Mouse (Mus musculus) lung, embryonic 15.5 days (tissue): ENCODE results near the gene Mvb12b. TPM values are rescaled to one million over a fixed set of nuclear protein-coding genes. Genes with fewer than 3 reads are reported as not detected.

Source experiments
- ATAC-seq: fragments of 200-750 bp; cut with Nextera tagmentation; 2 replicates; pipeline ENCODE4 v1.8.0; 2017; ENCODE audit warnings: moderate number of reproducible peaks, borderline replicate concordance; ENCODE audit not compliant: low FRiP score, low TSS enrichment; ENCODE audit errors: extremely low read depth
- H3K27ac ChIP-seq: fragments of 300-500 bp; sonication (generic); 2 replicates; pipeline ENCODE4 v1.5.1; 2015; ENCODE audit warnings: moderate library complexity, mild to moderate bottlenecking, inconsistent platforms
- H3K27me3 ChIP-seq: fragments of 300-500 bp; sonication (generic); 2 replicates; pipeline ENCODE4 v1.6.1; 2015; ENCODE audit warnings: inconsistent platforms
- H3K36me3 ChIP-seq: fragments of 300-500 bp; sonication (generic); 2 replicates; pipeline ENCODE4 v1.6.1; 2015; ENCODE audit warnings: inconsistent platforms
- H3K4me1 ChIP-seq: fragments of 300-500 bp; sonication (generic); 2 replicates; pipeline ENCODE4 v1.6.1; 2015; ENCODE audit warnings: inconsistent platforms
- H3K4me2 ChIP-seq: fragments of 300-500 bp; sonication (generic); 2 replicates; pipeline ENCODE4 v1.6.1; 2015; ENCODE audit warnings: inconsistent platforms, mild to moderate bottlenecking, moderate library complexity
- H3K4me3 ChIP-seq: fragments of 300-500 bp; sonication (generic); 2 replicates; pipeline ENCODE4 v1.5.1; 2015; ENCODE audit warnings: mild to moderate bottlenecking, inconsistent platforms
- H3K9ac ChIP-seq: fragments of 300-500 bp; sonication (generic); 2 replicates; pipeline ENCODE4 v1.6.1; 2015; ENCODE audit warnings: inconsistent platforms
- H3K9me3 ChIP-seq: fragments of 300-500 bp; sonication (generic); 2 replicates; pipeline ENCODE4 v1.6.1; 2016; ENCODE audit warnings: inconsistent platforms
- WGBS: fragments of 180-500 bp; shearing (Covaris S2); methylation state at CpG from one replicate; pipeline ENCODE4 v1.1.7; 2015; 5-methylcytosine and 5-hydroxymethylcytosine counted together
- polyA plus RNA-seq: library from polyadenylated mRNA; unstranded; fragments of >200 nt; fragmentation: Nextera tagmentation; extraction: Ambion mirVana; gene quantifications from 2 replicates; pipeline ENCODE4 v1.2.1, GENCODE M21; 2015

Mvb12b gene
- polyA plus RNA-seq, 1 experiment from 2014 or later, result 22.8 TPM

DNA sequence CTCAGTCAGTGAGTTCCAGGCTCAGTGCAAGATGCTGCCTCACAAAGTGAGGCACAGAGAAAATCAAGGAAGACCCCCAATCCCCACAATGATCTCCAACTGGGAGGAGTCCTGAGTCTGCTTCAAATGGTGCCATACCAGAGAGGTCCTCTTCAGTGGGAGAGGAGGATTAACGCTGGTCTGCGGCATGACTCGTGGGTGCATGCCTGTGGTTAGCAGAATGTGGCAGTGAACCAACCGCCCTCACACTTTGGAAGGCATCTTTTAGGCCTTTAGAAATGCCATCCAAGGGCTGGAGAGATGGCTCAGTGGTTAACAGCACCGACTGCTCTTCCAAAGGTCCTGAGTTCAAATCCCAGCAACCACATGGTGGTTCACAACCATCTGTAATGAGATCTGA lies 142.0 kb downstream of the Mvb12b start:
- no peak overlapping the region for H3K4me2 ChIP-seq
- H3K27ac ChIP-seq, result no peak overlapping the region

DNA sequence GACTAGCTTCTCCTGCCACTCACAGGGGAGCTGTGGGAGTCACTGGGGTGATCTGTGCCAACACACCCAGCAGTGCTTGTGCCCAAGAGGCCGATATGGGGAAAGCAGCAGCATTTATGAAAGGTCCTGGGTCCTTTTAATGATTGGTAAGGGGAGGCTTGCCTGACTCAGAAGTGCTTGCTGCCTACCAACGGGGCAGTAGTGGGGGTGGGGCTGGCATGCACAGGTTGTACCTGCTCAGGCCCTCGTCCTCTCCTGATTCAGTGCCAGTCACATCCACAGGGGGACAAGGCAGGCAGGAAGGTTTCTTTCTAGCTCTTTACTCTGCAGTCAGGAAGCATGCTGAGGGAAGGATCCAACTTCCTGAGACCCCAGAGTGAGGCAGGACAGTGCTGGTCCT lies 150.6 kb downstream of the Mvb12b start:
- Histone ChIP-seq H3K36me3 (no peaks in the 10 kb centered on the region), H3K27me3 (no peaks in the 10 kb centered on the region), H3K4me1 (0 out of 2 replicates have a peak, but pooled peaks cover 11% of the 10 kb centered on the region), H3K9ac (no peak overlapping the region), H3K27ac (peak overlapping the region; percentile 10; the same call in 1 of the 2 replicates), H3K4me3 (no peak overlapping the region), H3K9me3 (no peaks in the 10 kb centered on the region), H3K4me2 (no peak overlapping the region)
- WGBS, result 35% methylated on average over 3 of the region's 3 CpGs
- 0 out of 2 replicates have a peak, but pooled peaks have one; percentile 17 for ATAC-seq

More for the DNA sequence above, 142.0 kb downstream of the Mvb12b start:
- H3K4me1 ChIP-seq, result peaks cover 6% of the 10 kb centered on the region
- no peak overlapping the region for H3K9ac ChIP-seq
- peaks cover 7% of the 10 kb centered on the region; the same call in 1 of the 2 replicates for H3K36me3 ChIP-seq
- H3K4me3 ChIP-seq, result no peak overlapping the region
- H3K27me3 ChIP-seq, result no peaks in the 10 kb centered on the region
- ATAC-seq, result no peak
- H3K9me3 ChIP-seq, result no peaks in the 10 kb centered on the region
- WGBS, result 86% methylated on average over 5 of the region's 5 CpGs

DNA sequence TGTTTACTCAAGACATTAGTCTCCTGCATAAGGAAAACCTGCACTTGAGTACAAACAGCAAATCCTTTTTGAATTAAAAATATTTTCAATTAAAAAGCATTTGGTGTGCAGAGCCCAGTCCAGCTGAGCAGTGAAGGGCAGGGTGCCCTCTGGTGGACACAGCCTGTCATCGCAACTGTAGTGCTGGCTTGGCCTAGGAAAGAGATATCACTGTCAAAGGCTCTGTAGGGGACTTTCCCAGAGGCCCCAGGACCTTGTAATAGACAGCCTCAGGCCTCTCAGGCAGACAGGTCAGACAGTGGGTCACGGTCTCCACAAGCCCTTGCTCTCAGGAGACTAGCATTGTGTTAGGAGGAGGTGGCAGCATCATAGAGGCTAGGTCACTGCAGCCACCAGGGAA lies 151.0 kb downstream of the Mvb12b start:
- 0 out of 2 replicates have a peak, but pooled peaks have one; percentile 12 for ATAC-seq
- Histone ChIP-seq H3K4me3 (no peak overlapping the region), H3K4me2 (no peak overlapping the region), H3K27me3 (no peaks in the 10 kb centered on the region), H3K9me3 (no peaks in the 10 kb centered on the region), H3K36me3 (no peaks in the 10 kb centered on the region; the same call in 1 of the 2 replicates), H3K27ac (peak overlapping the region; percentile 10), H3K9ac (no peak overlapping the region), H3K4me1 (0 out of 2 replicates have a peak, but pooled peaks cover 11% of the 10 kb centered on the region)
- WGBS, result 3% methylated on average over 2 of the region's 2 CpGs

DNA sequence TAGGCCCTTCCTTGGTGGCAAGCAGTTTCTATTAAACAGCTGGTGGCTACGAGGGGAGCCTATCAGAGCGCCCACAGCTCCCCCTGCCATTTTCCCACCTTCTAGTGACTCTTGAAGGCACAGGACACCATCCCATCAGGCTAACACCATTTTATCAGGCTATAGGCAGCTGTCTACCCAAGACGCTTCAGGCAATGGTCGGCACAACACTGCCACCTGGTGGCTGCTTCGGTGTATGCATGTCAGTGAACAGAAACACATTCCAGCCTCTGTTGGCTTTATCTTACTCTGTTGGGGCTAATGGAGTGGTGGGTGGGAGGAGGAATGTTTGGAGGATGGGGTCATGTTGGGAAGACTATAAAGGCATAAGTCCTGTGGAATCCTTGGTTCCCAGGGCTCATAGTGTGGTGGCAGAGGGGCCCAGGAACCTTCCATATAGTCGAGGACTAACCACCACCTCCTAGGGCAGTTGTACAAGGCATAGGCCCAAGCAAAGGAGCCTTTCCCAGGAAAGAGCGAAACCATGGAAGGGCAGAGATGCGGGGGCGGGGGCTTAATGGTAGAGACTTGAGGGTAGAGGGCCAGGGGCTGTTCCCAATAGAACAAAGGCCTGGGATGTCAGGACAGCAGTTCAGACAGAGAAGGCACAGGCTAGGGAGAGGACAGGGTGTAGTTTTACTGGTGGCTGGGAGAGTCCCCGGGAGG lies 152.8 kb downstream of the Mvb12b start:
- 0 out of 2 replicates have a peak, but pooled peaks cover 11% of the 10 kb centered on the region for H3K4me1 ChIP-seq
- no peak overlapping the region for H3K9ac ChIP-seq
- no peaks in the 10 kb centered on the region for H3K27me3 ChIP-seq
- no peaks in the 10 kb centered on the region for H3K9me3 ChIP-seq
- no peak overlapping the region for H3K4me2 ChIP-seq
- H3K4me3 ChIP-seq, result no peak overlapping the region
- no peak overlapping the region for H3K27ac ChIP-seq
- no peak for ATAC-seq
- 39% methylated on average over 10 of the region's 10 CpGs for WGBS
- peaks cover 5% of the 10 kb centered on the region; the same call in 1 of the 2 replicates for H3K36me3 ChIP-seq

DNA sequence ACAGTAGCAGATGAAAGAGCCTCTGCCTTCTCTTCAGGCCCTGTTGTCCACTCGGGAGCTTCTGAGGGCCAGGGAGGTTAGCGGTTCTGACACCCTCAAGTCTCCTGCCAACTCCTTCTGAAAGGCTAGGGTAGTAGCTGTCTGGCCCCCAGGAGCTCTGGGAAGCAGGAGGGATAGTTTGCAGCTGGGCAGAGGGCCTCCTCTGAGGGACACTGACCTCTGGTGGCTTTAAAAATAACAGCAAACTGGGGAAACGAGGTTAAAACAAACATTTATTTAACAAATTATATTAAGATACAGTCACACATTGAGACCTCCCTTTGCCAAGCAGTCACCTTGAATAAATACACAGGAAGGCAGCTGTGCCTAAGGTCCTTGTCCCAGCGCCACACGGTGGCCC lies 158.0 kb downstream of the Mvb12b start:
- ATAC-seq, result no peak
- Histone ChIP-seq H3K4me2 (no peak overlapping the region), H3K4me3 (no peak overlapping the region), H3K27me3 (no peaks in the 10 kb centered on the region), H3K27ac (no peak overlapping the region), H3K36me3 (peaks cover 5% of the 10 kb centered on the region; the same call in 1 of the 2 replicates), H3K9ac (no peak overlapping the region), H3K4me1 (0 out of 2 replicates have a peak, but pooled peaks cover 5% of the 10 kb centered on the region), H3K9me3 (no peaks in the 10 kb centered on the region)
- 27% methylated on average over 5 of the region's 5 CpGs for WGBS

DNA sequence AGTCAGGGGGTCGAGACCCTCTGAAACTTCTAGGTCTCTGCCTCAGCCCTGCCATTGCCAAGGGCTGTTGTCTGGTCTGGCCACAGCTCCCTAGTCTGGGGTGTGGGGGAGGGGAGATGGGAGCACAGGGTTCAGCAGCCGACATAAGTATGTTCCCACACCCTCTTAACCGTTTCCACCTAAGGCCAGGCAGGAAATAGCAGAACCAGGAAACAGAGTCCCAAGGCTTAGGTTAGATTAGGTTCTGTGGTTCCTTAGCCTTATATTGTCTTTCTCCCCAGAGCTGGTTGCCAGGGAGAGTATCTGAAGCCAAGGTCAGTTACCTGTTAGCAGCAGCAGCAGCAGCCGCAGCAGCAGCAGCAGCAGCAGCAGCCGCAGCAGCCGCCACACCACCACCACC lies 160.5 kb downstream of the Mvb12b start:
- no peak for ATAC-seq
- no peak overlapping the region for H3K9ac ChIP-seq
- no peak overlapping the region for H3K4me3 ChIP-seq
- WGBS, result 39% methylated on average over 5 of the region's 6 CpGs
- H3K27me3 ChIP-seq, result no peaks in the 10 kb centered on the region
- H3K4me2 ChIP-seq, result no peak overlapping the region
- H3K27ac ChIP-seq, result no peak overlapping the region
- no peaks in the 10 kb centered on the region for H3K9me3 ChIP-seq
- 0 out of 2 replicates have a peak, but pooled peaks cover 5% of the 10 kb centered on the region for H3K4me1 ChIP-seq
- peaks cover 5% of the 10 kb centered on the region; the same call in 1 of the 2 replicates for H3K36me3 ChIP-seq

DNA sequence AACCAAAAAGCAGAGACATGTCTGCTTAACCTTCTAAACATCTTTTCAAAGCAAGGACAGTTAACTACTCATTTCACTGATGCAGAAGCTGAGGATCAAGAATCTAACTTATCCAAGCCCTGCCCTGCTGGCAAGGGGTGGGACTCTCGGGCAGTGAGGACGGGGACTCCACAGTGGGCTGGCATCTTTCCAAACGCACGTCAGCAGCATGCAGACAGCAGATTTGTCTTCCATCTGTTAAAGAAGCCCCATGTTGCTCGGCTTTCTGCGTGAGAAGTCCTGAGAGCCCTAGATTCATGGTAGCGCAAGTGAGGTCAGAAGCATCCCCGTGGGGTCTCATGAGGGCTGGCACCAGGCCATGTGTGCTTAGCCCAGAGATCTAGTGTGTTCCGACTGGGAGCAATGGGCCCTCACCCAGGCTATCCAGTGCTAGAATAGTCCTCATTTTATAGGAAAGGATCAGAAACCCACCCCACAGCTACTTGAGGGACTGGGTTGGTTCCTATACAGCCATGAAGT lies 167.3 kb downstream of the Mvb12b start:
- Histone ChIP-seq H3K27me3 (peaks cover 34% of the 10 kb centered on the region), H3K36me3 (no peaks in the 10 kb centered on the region), H3K4me3 (no peak overlapping the region), H3K9ac (no peak overlapping the region), H3K4me1 (peaks cover 28% of the 10 kb centered on the region), H3K4me2 (no peak overlapping the region), H3K27ac (no peak overlapping the region), H3K9me3 (no peaks in the 10 kb centered on the region)
- ATAC-seq, result no peak
- WGBS, result 27% methylated on average over 9 of the region's 9 CpGs

DNA sequence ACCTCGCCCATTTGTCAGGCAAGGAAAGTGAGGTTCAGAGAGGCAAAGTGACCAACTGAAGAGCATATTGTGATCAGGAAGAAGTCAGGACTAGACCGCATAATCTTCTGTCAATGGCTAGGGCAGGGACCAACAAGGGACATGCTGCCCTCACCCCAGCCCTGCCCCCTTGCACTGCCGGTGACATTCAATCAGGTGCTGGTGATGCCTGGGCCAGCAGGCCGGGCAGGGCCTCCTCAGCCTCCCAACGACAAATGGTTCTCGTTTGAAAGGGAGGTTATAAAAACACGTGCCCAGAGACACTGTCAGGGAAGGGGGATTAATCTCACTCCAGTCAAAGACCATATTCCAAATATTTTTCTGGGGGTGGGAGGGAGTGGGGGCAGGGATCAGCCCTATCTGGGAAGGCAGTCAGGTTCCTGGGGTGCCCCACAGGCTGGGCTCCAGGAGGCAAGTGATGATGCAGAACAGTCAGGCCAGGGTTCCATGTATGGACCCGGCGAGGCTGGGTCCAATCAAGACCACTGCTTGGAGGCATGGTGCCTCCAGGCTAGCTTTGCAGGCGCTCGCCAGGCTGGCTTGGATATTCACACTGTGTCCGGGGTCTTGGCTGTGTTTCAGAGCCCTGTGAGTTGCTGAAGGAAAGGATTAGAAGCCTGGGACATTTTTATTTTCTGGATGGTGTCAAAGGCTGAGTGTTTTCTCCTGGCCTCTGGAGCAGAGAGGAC lies 168.2 kb downstream of the Mvb12b start:
- no peak overlapping the region for H3K27ac ChIP-seq
- no peak for ATAC-seq
- WGBS, result 37% methylated on average over 12 of the region's 12 CpGs
- H3K36me3 ChIP-seq, result no peaks in the 10 kb centered on the region
- H3K4me2 ChIP-seq, result no peak overlapping the region
- peaks cover 28% of the 10 kb centered on the region for H3K4me1 ChIP-seq
- peaks cover 43% of the 10 kb centered on the region for H3K27me3 ChIP-seq
- H3K9ac ChIP-seq, result no peak overlapping the region
- H3K9me3 ChIP-seq, result no peaks in the 10 kb centered on the region
- H3K4me3 ChIP-seq, result no peak overlapping the region

DNA sequence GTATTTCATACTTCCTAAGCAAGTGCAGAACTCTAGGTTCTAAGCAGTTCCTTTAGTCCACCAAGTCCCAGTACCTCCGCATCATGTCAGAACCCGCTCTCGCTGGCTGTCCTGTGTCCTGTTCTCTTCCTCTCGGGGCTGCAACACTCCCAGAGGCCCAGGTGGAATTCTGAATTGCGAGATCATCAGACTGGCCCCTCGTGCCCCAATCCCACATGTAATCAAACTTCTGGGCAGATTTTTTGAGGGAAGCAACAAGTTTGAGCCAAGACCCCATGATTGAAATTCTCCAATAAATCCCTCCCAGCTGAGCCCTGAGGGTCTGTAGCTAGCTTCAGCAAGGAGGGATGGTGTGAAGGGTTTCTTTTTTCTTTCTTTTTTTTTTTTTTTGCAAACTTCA lies 169.2 kb downstream of the Mvb12b start:
- Histone ChIP-seq H3K27ac (no peak overlapping the region), H3K4me3 (no peak overlapping the region), H3K9me3 (no peaks in the 10 kb centered on the region), H3K9ac (no peak overlapping the region), H3K4me1 (peaks cover 28% of the 10 kb centered on the region), H3K36me3 (no peaks in the 10 kb centered on the region), H3K27me3 (peaks cover 50% of the 10 kb centered on the region), H3K4me2 (no peak overlapping the region)
- ATAC-seq, result no peak
- 53% methylated on average over 6 of the region's 6 CpGs for WGBS

DNA sequence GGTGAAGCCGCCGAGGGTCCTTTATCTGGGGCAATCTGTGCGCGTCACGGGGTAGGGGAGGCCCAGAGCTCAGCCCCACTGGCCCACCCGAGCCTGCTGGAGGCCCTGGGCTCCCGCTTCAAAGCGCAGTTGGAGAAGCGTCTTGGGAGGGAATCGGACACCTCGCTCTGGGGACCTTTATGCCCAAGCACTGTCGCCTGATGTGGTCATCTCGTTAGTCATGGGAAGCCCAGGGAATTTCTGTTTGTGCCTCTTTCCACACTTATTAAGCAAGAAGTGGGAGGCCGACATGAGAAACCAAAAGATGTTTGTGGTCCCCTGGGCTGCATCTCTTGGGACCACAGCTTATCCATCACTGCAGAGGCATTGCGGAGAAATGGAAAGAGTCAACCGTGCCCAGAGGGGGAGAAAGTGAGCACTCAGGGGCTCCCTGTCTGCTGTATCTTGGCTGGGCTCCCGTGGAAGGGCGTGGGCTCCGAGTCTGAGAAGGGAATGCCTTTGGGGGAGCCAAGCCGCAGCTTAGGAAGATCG lies 169.9 kb downstream of the Mvb12b start:
- H3K27ac ChIP-seq, result no peak overlapping the region
- peak overlapping the region; percentile 6; the same call in 1 of the 2 replicates for H3K4me3 ChIP-seq
- no peaks in the 10 kb centered on the region for H3K36me3 ChIP-seq
- H3K4me1 ChIP-seq, result peaks cover 28% of the 10 kb centered on the region
- WGBS, result 10% methylated on average over 21 of the region's 21 CpGs
- H3K27me3 ChIP-seq, result peaks cover 54% of the 10 kb centered on the region
- peak overlapping the region; percentile 51 for H3K4me2 ChIP-seq
- no peaks in the 10 kb centered on the region for H3K9me3 ChIP-seq
- H3K9ac ChIP-seq, result no peak overlapping the region
- no peak for ATAC-seq

DNA sequence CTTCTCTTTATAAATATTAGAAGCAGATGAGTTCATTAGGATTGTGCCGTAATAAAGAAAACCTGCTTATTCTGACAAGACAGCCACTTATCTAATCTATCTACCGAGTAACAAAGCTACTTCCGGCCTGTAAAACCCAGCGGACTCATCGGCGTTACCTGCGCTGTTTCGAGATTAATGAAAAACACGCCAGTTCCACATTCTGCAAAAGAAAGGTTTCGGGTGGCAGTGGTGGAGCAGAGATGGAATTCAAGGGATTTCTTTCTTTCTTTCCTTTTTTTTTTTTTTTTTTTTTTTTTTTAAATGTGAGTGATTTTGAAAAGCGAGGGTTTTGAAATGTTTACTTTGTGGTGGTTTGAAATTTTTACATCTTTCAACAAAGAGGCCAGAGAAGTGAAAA lies 170.4 kb downstream of the Mvb12b start:
- 7% methylated on average over 11 of the region's 11 CpGs for WGBS
- H3K27me3 ChIP-seq, result peaks cover 58% of the 10 kb centered on the region
- H3K36me3 ChIP-seq, result no peaks in the 10 kb centered on the region
- H3K9me3 ChIP-seq, result no peaks in the 10 kb centered on the region
- peak overlapping the region; percentile 51 for H3K4me2 ChIP-seq
- H3K27ac ChIP-seq, result no peak overlapping the region
- no peak for ATAC-seq
- H3K4me1 ChIP-seq, result peaks cover 28% of the 10 kb centered on the region
- peak overlapping the region; percentile 6; the same call in 1 of the 2 replicates for H3K4me3 ChIP-seq
- no peak overlapping the region for H3K9ac ChIP-seq
